Mouse (Mus musculus) activated CD4-positive, CD25-positive, alpha-beta regulatory T cell, adult 4 months (primary cell): ENCODE measurements around the gene Peak1. TPM values are rescaled to one million over a fixed set of nuclear protein-coding genes. Genes with fewer than 3 reads are reported as not detected.
A peak's percentile ranks its signal among the peaks of the same experiment; 100 is the strongest.
"Not testable (repeated sequence)": the region's sequence is repeated elsewhere in the genome, so short reads cannot be mapped to it uniquely, and the experiment has no call there.

ENCODE experiments used
- ATAC-seq: one replicate; pipeline ENCODE4 v1.8.0; 2017
- polyA plus RNA-seq, 2 experiments: library from polyadenylated mRNA; unstranded; fragments of 100-300 nt; shearing (Covaris generic); gene quantifications; one replicate each; pipeline ENCODE4 v1.2.1; 2017

Peak1 gene
- polyA plus RNA-seq: 10 to 100 TPM; 13.4 to 15.3 TPM

DNA sequence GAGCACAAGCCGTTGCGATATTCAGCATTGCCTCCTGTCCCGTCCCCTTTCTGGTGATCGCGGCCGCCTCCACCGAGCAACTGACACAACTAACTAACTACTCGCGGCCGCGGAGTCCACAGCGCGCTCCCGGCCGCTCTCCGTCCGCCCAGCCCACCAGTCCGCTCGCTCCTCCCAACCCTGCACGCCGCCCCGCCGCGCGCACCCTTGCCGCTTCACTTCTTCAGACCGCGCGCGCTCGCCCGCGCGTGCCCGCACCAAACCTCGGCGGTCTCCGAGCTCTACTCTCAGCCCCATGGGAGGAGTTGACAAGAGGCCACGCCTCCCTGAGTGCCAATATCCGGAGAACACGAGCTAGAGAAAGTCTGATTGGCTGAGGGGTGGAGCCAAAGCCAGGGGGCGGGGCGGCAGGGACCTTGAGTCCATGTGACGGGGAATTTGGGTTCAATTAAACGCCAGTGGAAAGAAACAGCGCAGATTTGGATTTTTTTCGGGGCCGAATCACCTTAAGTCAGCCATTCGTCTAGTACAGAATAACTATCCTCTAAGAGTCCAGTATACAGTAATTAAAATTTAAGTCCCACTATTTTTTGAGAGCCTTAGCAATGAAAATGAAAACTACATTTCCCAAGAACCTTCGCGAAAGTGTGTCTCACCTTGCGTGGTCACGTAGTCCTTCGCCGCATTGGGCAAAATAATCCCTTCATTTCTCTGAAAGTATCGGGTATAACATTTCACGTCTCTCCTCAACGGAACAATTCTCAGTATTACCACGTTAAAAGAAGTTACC, at the start of gene Peak1, which contains the start of gene Hmg20a:
Peak1 (minus strand) TSS at position 120 of the 790 bp plus-strand sequence.
Hmg20a (plus strand) TSS at position 662 of the 790 bp plus-strand sequence.
- peak; percentile 73 for ATAC-seq

DNA sequence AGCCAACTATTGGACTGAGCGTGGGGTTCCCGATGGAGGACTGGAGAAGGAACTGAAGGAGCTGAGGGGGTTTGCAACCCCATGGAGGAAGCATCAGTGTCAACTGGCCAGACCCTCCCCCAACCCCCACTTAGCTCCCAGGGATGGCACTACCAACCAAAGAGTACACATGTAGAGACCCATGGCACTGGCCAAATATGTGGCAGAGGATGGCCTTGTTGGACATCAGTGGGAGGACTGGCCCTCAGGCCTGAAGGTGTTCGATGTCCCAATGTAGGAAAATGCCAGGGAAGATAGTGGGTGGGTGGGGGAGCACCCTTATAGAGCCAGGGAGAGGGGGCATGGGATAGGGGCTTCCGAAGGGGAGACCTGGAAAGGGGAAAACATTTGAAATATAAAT, 48.4 kb upstream of the Peak1 start:
- ATAC-seq: no peak

DNA sequence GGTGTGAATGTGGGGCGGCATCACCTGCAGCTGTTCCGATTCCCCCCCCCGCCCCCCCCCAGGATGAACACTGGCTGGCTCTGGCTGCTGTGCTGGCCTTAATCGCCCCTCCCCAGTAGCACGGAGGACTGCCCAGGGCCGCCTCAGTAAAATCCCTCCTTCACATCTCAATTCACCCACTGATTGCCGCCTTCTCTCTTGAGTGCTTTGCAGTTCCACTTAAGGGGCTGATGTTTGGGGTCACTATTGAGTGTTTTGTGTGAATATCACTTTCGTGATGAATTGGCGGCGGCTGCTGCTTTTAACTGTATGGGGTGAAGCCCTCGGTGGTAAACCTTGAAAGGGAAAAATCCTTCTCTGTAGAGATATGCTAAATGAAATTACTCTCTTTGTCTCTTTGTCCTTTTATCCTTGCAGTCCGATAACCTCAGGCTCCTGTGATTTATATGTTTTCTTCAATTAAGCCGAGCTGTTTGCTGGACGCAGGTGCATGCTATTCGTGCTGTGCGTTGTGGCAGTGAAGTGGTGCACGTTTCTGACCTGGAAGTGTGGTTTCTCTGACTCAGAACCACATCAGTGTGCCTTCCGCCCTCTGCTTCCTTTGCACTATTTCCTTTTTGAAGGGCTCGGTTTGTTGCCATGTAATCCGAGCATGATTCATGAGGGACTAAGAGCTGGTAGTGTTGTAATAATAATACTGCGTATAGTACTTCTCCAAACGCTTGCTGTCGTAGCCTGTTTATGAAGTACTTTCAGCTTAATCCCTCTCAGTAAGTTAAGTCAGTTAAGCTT, 47.2 kb upstream of the Peak1 start:
- ATAC-seq: peak; percentile 94

DNA sequence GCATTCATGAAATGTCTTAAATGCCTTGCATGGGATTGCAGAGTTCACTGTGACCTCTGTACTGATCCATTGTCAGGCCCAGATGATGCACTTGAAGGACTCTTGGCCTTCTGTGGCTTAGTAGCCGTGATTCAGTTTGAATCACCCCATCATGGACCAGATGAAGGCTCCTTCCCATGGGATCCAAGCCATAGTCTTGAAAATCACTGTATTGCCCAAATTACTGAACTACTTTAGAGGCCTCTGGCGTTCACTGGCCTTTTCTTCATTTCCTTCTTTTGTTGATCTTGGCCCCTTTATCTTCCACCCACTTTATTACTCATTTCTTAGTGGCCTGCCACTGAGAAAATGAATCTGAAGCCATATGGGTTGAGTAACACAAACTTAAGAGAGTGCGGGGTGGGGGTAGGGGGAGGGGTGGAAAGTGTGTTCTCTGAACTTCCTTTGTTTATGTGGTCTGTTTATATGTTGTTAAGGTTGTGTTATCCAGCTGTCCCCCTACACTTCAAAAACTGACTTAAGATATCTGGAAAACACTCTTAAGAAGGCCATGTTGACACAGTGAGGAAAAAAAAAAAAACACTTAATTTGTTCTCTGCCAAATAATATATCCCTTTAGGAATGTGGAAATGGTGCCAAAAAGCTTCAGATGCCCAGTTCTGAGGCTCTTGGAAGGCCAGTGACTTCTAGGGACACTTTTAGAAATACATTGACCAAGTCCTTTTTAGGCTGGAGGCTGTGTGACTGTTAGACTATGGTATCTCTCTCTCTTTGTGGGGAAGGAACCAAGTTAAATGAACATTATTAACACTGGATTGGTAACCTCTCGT, 46.0 kb upstream of the Peak1 start:
- ATAC-seq: no peak

DNA sequence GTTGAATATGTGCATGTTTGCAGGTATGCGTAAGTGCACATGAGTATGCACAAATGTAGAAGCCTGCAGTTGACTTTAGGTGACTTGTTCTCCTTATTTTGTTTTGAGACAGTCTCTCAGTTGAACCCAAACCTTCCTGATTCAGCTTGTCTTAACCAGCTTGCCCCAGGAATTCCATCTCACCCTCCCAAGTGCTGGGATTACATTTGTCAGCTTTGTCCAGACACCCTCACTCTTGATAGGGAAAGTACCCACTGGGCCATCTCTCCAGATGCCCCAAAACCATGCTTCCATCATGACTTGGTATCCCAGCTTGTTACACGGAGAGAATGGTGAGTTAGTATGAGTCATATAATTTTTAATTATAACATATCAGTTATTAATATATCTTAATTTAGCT, 45.2 kb upstream of the Peak1 start:
- ATAC-seq: no peak

DNA sequence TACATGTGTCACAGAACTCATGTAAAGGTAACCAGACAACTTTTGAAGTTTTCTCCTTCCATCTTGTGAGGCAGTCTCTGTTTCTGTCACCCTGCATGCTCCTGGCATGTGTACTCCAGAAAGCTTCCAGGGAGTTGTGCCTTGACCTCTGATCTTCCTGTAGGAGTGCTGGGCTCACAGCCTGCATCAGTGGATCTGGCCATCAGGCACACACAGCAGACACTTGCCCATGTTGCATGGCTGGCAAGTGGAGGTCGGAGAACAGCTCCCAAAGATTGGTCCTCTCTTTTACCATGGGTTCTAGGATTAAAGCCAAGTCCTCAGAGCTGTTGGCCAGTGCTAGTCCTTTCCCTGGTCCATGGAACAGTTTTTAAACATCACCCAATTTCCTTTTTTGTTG, 44.7 kb upstream of the Peak1 start:
- no peak for ATAC-seq

DNA sequence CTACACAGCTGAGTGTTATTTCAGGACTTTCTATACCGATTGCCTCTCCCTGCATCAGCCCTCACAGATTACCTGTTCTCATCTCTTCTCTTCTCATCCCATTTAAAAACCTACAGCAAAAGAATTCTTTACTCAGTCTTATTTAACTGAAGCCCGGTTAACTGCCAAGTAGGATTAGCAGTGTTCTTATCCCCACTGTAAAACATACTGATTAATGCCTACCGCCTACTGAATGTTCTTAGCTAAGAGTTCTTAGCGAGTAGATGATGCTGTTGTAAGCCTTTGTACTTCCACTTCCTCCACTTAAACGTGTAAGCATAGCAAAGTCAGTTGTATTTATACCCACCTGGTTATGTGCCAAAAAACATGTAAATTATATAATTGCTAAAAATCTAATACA, 43.1 kb upstream of the Peak1 start:
- ATAC-seq: no peak

DNA sequence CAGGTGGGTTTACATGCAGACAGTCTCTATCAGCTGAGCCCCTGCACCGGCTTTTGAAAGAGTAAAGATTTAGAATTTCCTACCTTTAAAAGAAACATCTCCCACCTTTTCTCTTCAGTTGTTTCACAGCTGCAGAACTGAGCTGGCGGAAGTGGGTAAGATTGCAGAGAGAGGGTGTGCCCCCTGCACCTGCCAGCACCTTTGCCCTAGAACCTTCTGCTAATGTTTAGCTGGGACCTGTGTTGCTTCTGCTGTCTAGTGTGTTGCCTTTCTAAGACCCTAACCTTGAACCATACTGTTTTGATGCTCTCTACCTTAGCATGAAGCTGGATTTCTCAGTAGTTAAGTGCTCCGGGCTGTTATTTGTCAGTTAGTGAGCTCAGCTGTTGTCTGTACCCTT, 38.6 kb upstream of the Peak1 start:
- ATAC-seq: no peak

DNA sequence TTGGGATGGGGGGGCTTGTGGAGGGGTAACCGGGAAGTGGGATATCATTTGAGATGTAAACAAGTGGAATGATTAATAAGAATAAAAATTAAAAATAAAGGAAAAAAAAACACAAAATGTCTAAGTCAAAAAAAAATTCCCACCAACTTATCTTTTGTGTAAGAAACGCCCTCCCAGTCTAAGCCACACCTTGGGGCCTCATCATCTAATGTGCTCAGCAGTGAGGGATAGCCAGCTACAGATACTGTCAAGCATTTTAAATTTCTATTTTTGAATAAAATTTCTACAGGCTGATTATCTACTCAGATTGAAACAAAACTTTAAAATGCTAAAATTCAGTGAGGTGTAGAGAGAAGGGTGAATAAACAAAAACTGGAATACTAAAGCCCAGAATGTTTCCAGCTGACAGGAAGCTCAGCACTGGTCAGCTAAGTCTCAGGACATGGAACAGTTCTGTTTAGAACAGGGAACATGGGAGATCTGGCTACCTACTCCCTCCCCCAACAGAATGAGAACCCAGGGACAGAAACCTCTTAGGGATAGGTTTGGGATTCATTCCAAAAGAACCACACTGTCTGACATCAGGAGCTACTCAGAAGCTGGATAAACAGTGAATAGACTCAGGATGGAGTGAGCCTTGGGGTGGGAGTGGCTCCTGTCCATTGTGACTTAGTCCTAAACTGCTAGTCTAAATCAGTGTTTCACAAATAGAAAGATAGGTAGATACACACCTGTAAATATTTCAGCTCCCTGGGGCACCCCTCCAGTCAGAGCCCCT, 35.4 kb upstream of the Peak1 start:
- ATAC-seq: no peak

DNA sequence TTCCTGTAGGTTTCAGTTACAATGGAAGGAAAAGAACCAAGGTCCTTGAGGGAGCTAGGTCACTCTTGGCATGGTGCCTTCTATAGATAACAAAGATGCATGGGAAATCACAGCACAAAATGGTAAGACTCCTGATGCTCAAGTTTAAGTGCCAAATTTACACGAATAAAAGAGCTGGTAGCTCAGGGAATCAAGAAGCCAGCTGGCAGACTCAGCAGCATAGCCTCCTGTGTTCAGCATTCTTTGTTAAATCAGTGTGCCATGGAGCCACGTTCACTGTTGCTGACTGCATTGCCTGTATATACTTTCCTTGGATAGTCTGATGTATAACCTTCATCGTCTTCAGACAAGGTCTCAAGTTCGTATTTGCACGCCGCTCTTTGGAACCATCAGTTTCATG, 33.7 kb upstream of the Peak1 start:
- ATAC-seq: no peak

DNA sequence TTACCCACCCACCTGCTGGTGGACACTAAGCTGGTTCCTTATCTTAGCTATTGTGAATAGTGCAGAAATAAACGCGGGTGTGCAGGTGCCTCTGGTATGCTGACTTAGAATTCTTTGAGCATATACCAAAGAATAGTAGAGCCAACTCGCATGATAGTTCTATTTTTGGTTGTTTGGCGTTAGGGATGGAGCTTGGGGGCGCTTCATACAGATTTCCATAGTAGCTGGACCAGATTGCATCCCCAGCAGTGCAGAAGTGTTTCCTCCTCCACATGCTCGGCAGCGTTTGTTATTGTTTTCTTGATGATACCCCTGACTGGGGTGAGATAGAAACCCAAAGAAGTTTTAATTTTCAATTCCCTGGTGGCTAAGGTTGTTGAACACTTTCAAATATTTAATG, 21.8 kb upstream of the Peak1 start:
- ATAC-seq: no peak

DNA sequence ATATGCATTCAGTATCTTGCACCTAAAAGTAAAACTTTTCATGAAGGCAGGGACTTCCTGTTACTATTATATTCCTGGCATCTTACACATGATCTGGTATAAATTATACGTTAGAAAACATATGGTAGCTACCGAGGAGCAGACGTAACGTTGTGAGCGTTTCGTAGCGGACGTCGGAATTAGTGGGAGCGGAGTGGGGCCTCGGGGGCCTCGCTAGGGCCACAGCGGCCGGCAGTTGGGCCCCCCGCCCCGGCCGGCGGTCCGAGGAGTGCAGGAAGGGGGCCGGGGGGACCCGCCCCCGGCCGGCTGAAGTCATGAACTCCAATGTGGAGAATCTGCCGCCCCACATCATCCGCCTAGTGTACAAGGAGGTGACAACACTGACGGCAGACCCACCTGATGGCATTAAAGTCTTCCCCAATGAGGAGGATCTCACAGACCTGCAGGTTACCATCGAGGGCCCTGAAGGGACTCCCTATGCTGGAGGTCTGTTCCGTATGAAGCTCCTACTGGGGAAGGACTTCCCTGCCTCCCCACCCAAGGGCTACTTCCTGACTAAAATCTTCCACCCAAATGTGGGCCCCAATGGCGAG, 19.5 kb upstream of the Peak1 start:
- ATAC-seq: not testable (repeated sequence)

DNA sequence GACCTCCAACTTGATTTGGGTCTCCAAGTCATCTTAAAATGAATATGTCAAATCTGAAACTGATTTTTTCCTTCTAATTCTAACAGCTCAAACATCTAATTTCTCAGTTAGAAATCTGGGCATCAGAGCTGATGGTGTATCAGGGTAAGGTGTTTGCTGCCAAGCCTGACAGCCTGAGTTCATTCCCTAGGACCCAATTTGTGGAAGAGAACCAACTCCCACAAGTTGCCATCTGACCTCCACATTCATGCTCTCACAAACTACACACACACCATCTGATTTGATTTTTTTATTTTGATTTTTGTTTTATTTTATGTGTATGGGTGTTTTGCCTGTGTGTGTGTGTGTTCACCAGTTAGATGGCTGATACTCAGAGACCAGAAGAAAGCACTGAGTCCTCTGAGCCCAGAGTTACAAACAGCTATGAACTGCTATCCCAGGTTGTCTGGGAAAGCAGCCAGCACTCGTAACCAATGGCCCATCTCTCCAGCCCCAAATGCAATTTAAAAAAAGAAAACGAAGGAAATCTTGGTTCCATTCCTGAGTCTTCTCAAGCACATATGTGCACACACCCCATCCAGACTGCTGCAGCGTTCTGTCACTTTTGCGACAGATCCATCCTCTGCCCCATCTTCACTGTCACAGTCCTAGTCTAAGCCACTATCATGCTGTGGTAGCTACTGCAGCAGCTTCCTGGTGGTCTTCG, 18.1 kb upstream of the Peak1 start:
- ATAC-seq: no peak

DNA sequence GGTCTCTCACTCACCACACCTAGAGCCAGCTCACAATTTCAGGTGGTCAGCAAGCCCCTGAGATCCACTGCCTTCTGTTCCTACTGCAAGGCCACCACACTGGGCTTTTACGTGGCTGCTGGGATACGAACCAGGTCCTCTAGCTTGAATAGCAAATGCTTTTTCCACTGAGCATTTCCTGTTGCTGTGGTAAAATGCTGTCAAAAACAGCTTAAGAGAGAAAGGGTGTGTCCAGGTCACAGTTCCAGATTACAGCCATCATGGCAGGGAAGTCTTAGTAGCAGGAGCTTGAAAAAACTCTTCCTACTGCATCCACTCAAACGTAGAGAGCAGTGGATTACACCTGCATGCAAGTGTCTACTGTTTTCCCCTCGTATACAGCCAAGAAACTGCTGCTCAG, 7.0 kb upstream of the Peak1 start:
- ATAC-seq: no peak

DNA sequence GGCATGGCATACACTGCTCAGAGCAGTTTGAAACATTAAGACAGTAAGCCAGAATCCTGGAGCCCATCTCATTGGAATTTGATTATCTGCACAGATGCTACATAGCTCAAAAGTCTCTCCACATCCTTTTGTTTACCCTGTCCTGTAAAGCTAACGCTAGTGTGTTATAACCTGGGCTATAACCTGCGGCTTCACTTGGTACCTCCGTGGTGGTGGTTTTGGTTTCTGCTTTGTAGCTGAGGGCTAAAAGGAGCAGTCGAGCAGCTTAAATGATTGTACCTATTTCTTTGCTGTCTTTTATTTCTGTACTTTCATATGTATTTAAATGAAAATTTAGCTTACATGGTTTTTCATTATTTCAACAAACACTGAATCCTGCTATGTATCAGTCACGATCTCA, 4.1 kb upstream of the Peak1 start:
- ATAC-seq: no peak

DNA sequence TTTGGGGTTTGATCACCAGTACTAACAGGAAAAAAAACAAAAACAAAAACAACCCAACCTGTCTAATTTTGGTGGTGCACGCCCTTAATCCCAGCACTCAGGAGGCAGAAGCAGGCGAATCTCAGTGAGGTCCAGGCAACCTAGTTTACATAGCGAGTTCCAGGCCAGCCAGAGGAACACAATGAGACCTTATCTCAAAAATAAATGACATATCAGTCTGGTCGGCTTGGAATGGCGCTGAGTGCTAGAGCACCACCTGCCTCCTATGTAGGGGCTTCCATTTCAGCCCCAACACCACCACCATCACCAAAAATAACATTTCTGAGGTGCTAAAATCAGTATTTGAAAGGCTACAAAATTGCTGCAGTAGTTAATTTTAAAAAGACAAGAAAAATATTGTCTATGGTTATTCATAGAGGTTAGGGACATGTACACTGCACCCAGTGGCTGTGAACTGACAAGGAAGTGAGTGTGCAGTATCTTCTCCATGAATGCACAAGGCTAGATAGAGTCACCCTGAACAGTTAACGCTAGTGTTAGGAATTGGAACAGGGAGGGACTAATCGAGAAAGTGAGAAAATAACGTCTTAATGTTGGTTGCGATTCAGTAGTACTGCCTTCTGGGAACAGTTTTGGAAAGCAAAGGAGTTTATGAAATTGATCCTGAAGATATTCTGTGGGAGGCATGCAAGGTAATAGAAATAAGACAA, 3.2 kb upstream of the Peak1 start:
- ATAC-seq: no peak

DNA sequence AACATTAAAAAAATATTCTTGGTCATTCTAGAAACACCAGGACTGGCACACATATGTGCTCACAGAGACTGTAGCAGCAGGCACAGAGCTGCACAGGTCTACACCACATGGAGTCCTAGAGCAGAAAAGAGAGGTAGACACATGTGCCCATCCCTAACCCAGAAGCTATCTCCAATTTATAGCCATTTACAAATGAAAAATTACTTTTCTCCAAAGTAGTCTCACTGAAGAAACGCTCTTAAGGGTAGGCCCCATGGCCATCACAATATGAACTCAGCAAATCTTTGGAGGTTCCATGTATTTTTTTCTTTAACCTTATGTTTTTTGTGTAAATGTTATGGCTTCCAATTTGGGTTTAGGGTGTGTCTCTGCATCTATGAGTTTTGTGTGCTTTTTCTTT, 2.4 kb upstream of the Peak1 start:
- ATAC-seq: no peak

DNA sequence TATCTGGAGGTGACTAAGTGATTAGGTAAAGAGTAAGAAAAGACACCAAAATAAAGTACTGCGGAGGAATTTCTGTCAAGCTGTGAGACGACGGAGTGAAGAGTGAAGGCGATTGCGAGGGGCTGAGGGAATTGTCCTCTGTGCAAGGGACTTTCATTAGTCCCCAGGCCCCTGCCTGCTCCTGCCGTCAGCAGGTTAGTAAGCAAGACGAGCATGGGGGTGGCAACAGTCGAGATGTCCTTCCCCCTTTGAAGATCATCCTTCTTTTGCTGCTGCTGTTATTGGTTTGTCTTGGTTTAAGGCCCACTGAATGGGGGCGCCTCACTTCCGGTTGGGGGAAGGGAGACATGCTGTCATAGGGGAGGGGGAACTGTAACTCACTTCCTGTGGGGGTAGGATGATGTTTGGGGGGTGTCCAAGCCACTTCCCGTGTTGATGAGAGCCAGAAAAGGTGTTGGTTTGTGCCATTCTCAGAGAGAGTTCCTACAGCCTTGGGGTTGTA, 922 bp upstream of the Peak1 start:
- ATAC-seq: peak; percentile 60

DNA sequence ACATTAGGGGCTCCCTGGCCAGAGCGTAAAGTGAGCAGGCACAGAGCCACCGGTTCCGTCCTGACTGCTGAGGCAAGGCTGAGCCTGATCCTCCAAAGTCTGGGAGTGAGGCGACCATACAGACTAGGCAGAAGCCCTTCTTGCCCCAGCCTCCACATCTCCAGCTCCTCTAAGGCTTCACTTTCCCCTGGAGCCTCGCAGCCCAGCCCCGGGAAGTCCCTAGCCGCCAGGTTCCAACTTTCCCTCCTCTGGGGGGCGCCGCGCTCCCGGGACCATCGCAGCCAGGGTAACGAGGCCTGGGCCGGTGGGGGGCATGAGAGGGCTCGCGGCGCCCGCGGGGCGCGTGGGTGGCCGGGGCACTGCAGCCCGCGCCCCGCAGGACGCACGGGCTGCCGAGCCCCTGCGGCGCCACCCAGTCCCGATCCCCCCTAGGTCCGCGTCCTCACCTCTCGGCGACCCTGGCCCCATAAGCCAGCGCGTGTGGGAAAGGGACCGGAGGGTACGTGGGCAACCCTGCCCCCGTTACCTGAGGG, 386 bp downstream of the Peak1 start:
- peak; percentile 5 for ATAC-seq
